Mouse (Mus musculus) embryonic facial prominence, embryonic 11.5 days (tissue): ENCODE measurements around the gene Plxnd1. TPM values are rescaled to one million over a fixed set of nuclear protein-coding genes. Genes with fewer than 3 reads are reported as not detected.

Experiments
- ATAC-seq: fragments of 200-750 bp; cut with Nextera tagmentation; replicated peaks from 2 replicates; pipeline ENCODE4 v1.8.0; 2017; ENCODE audit warnings: low read depth; ENCODE audit not compliant: insufficient number of reproducible peaks, low FRiP score, low TSS enrichment
- DNase-seq: peaks from one replicate; pipeline ENCODE4 v3.0.0-alpha.2; 2015; ENCODE audit warnings: low spot score
- H3K27ac ChIP-seq: fragments of 300-500 bp; sonication (generic); replicated peaks from 2 replicates; pipeline ENCODE4 v1.5.1; 2014; ENCODE audit warnings: mild to moderate bottlenecking, low read depth, low read length, control low read depth
- H3K27me3 ChIP-seq: fragments of 300-500 bp; sonication (generic); 2 replicates; pipeline ENCODE4 v1.6.1; 2014; ENCODE audit warnings: mild to moderate bottlenecking, low read length, moderate library complexity, mixed read lengths; ENCODE audit not compliant: control insufficient read depth, insufficient read depth
- H3K36me3 ChIP-seq: fragments of 300-500 bp; sonication (generic); replicated peaks from 2 replicates; pipeline ENCODE4 v1.6.1; 2014; ENCODE audit warnings: low read depth, mild to moderate bottlenecking, low read length, moderate library complexity, mixed read lengths; ENCODE audit not compliant: control insufficient read depth, insufficient read depth
- H3K4me1 ChIP-seq: fragments of 300-500 bp; sonication (generic); 2 replicates; pipeline ENCODE4 v1.6.1; 2014; ENCODE audit warnings: low read length, mixed read lengths; ENCODE audit not compliant: control insufficient read depth, insufficient read depth
- H3K4me2 ChIP-seq: fragments of 300-500 bp; sonication (generic); 2 replicates; pipeline ENCODE4 v1.6.1; 2014; ENCODE audit warnings: low read depth, mild to moderate bottlenecking, control low read depth, low read length, moderate library complexity
- H3K4me3 ChIP-seq: fragments of 300-500 bp; sonication (generic); 2 replicates; pipeline ENCODE4 v1.5.1; 2014; ENCODE audit warnings: low read depth, low read length, control low read depth
- H3K9ac ChIP-seq: fragments of 300-500 bp; sonication (generic); replicated peaks from 2 replicates; pipeline ENCODE4 v1.6.1; 2014; ENCODE audit warnings: mild to moderate bottlenecking, control low read depth, low read length
- H3K9me3 ChIP-seq: fragments of 300-500 bp; sonication (generic); replicated peaks from 2 replicates; pipeline ENCODE4 v1.6.1; 2016; ENCODE audit warnings: mild to moderate bottlenecking, low read length, inconsistent platforms, mixed read lengths; ENCODE audit not compliant: control insufficient read depth
- WGBS: fragments of 180-500 bp; shearing (Covaris S2); extraction: QIAGEN DNeasy Blood & Tissue Kit; methylation state at CpG from one replicate; pipeline ENCODE4 v1.1.7; 2014; 5-methylcytosine and 5-hydroxymethylcytosine counted together
- polyA plus RNA-seq: library from polyadenylated mRNA; unstranded; fragments of >200 nt; fragmentation: Nextera tagmentation; extraction: Ambion mirVana; gene quantifications from 2 replicates; pipeline ENCODE4 v1.2.1, GENCODE M21; 2014

Gene Plxnd1
- polyA plus RNA-seq, 1 experiment from 2014 or later, result 19.1 TPM

DNA sequence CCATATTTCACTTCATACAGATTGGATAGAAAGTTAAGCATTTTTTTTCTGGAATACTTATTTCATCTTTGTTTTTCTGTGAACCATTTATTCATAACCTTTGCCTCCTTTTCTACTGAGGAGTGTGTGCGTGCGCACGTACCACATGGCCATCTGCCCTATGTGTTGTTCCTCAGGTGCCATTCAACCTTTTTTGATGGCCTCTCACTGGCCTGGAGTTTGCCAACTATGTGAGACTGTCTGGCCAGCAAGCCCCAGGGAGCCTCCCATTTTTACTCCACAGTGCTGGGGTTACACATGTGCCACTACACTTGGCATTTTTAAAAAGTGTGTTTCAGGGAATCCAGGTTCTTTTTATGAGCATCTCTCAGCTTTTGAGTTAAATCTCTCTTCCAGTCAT is 21.1 kb upstream of the Plxnd1 start:
- no peak for DNase-seq
- no peaks in the 10 kb centered on the region for H3K4me1 ChIP-seq
- H3K4me3 ChIP-seq, result no peak overlapping the region
- H3K9me3 ChIP-seq, result no peaks in the 10 kb centered on the region
- no peaks in the 10 kb centered on the region for H3K27me3 ChIP-seq
- 92% methylated on average over 3 of the region's 3 CpGs for WGBS
- no peaks in the 10 kb centered on the region for H3K36me3 ChIP-seq
- H3K9ac ChIP-seq, result no peak overlapping the region
- no peak for ATAC-seq
- H3K4me2 ChIP-seq, result no peak overlapping the region
- no peak overlapping the region for H3K27ac ChIP-seq

GRCm38 (mm10) chr6:116014111-116014510 is 19.3 kb upstream of the Plxnd1 start:
- Histone ChIP-seq H3K4me3 (no peak overlapping the region), H3K36me3 (no peaks in the 10 kb centered on the region), H3K9me3 (no peaks in the 10 kb centered on the region), H3K9ac (no peak overlapping the region), H3K4me2 (no peak overlapping the region), H3K27me3 (no peaks in the 10 kb centered on the region), H3K4me1 (no peaks in the 10 kb centered on the region), H3K27ac (no peak overlapping the region)
- 87% methylated on average over 6 of the region's 6 CpGs for WGBS
- DNase-seq, result no peak
- ATAC-seq, result no peak

DNA sequence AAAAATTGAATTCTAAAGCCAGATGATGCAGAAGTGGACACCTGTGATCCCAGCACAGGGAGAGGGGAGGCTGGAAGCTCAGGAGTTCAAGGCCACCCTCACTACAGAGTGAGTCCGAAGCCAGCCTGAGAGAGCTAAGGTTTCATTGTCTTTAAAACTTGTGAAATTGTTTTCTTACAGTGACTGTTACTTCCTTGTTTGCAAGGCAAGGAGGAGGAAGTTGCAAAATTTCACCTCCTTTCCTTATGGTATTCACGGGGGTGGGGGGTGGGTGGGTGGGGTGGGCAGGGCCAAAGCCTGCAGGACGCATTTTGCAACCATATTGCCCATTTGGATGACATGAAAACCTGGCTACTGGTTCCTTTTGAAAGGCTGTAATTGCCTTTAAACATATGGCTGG is 18.9 kb upstream of the Plxnd1 start:
- Histone ChIP-seq H3K36me3 (no peaks in the 10 kb centered on the region), H3K9me3 (no peaks in the 10 kb centered on the region), H3K4me3 (no peak overlapping the region), H3K27me3 (no peaks in the 10 kb centered on the region), H3K27ac (no peak overlapping the region), H3K4me2 (no peak overlapping the region), H3K4me1 (no peaks in the 10 kb centered on the region), H3K9ac (no peak overlapping the region)
- WGBS, result 68% methylated on average over 3 of the region's 3 CpGs
- DNase-seq, result no peak
- ATAC-seq, result no peak

- Histone ChIP-seq H3K36me3 (no peaks in the 10 kb centered on the region), H3K27me3 (no peaks in the 10 kb centered on the region), H3K9ac (no peak overlapping the region), H3K9me3 (no peaks in the 10 kb centered on the region), H3K4me3 (no peak overlapping the region), H3K4me1 (peaks cover 6% of the 10 kb centered on the region; the same call in 1 of the 2 replicates), H3K27ac (no peak overlapping the region), H3K4me2 (no peak overlapping the region)
- ATAC-seq (no peak), DNase-seq (peak; percentile 83)
- WGBS, result 4% methylated on average over 6 of the region's 6 CpGs
These were observed 15.7 kb upstream of the Plxnd1 start for GRCm38 (mm10) chr6:116010541-116010940.

- Histone ChIP-seq H3K4me1 (peaks cover 6% of the 10 kb centered on the region; the same call in 1 of the 2 replicates), H3K9ac (no peak overlapping the region), H3K27me3 (no peaks in the 10 kb centered on the region), H3K4me3 (no peak overlapping the region), H3K27ac (no peak overlapping the region), H3K4me2 (no peak overlapping the region), H3K9me3 (no peaks in the 10 kb centered on the region), H3K36me3 (no peaks in the 10 kb centered on the region)
- no peak for DNase-seq
- 58% methylated on average over 12 of the region's 12 CpGs for WGBS
- no peak for ATAC-seq
These were observed 14.6 kb upstream of the Plxnd1 start for GRCm38 (mm10) chr6:116009426-116009825.

DNA sequence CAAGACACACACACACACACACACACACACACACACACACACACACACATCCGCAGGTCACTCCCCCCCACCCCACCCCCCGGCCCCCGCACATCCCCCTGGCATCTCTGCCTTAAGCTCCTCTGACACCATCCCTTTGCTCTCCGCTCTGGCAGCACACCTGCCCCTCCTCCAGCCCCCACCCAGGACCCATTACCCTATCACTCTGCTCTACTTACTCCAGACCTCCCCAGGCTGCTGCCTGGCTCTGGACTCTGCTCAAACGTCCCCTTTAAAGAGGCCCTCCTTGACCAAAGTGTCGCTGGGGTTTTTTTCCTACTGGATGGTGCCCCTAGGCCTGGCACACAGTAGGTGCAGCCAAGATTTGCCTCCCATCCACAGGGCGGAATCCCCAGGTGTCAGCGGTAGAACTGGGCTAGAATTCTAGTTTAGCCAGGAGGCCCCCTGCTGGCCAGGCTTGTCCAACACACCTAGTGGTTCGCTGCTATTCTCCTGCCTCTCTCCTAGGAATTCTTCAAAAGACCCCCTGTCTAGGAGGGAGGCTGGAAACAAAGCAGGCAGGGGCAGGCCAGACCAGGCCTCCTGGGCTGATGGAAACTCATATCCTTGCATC is 12.9 kb upstream of the Plxnd1 start:
- H3K27ac ChIP-seq, result no peak overlapping the region
- no peaks in the 10 kb centered on the region for H3K9me3 ChIP-seq
- peak; percentile 53; the same call in 1 of the 2 replicates for ATAC-seq
- H3K36me3 ChIP-seq, result no peaks in the 10 kb centered on the region
- H3K4me1 ChIP-seq, result peaks cover 6% of the 10 kb centered on the region; the same call in 1 of the 2 replicates
- no peaks in the 10 kb centered on the region for H3K27me3 ChIP-seq
- H3K9ac ChIP-seq, result no peak overlapping the region
- no peak overlapping the region for H3K4me3 ChIP-seq
- 17% methylated on average over 8 of the region's 9 CpGs for whole genome bisulfite sequencing
- H3K4me2 ChIP-seq, result no peak overlapping the region
- peak; percentile 85 for DNase-seq

GRCm38 (mm10) chr6:116006731-116007130 is 11.9 kb upstream of the Plxnd1 start:
- H3K36me3 ChIP-seq, result no peaks in the 10 kb centered on the region
- H3K4me1 ChIP-seq, result peaks cover 6% of the 10 kb centered on the region; the same call in 1 of the 2 replicates
- ATAC-seq (no peak), DNase-seq (peak; percentile 30)
- H3K9me3 ChIP-seq, result no peaks in the 10 kb centered on the region
- WGBS, result 26% methylated on average over 9 of the region's 9 CpGs
- peak overlapping the region; percentile 9; the same call in 1 of the 2 replicates for H3K9ac ChIP-seq
- H3K27ac ChIP-seq, result no peak overlapping the region
- H3K4me2 ChIP-seq, result no peak overlapping the region
- no peaks in the 10 kb centered on the region for H3K27me3 ChIP-seq
- no peak overlapping the region for H3K4me3 ChIP-seq

DNA sequence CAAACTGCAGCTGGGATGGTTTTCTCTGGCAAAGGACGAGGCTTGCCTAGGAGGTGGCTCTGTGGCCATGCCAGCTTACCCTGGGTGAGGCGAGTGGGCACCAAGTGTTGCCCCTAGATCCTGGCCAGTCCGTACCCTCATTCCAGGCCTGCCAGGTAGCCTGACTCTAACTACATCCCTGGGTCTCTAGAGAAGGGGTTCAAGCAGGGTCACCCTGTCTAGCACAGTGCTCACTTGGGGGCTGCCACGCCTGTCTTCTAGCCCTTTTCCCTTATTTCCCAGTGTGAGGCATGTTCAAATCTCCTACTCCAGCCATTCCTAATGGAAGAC is 11.1 kb upstream of the Plxnd1 start:
- 75% methylated on average over 4 of the region's 4 CpGs for WGBS
- Histone ChIP-seq H3K4me3 (no peak overlapping the region), H3K27ac (no peak overlapping the region), H3K27me3 (no peaks in the 10 kb centered on the region), H3K9ac (no peak overlapping the region), H3K9me3 (no peaks in the 10 kb centered on the region), H3K4me2 (no peak overlapping the region), H3K4me1 (peaks cover 6% of the 10 kb centered on the region; the same call in 1 of the 2 replicates), H3K36me3 (no peaks in the 10 kb centered on the region)
- no peak for ATAC-seq
- no peak for DNase-seq
